Mouse (Mus musculus) CH12.LX (cell line): ENCODE results near the gene Flot1. TPM values are rescaled to one million over a fixed set of nuclear protein-coding genes. Genes with fewer than 3 reads are reported as not detected.

Experiments
- DNase-seq: peaks from one replicate; pipeline ENCODE4 v3.0.0-alpha.2; 2013; ENCODE audit errors: extremely low read depth
- H3K27ac ChIP-seq: 2 replicates; pipeline ENCODE4 v1.5.1; 2012; ENCODE audit warnings: low read depth, mild to moderate bottlenecking, control low read depth, moderate library complexity; ENCODE audit not compliant: insufficient read depth
- H3K27me3 ChIP-seq: replicated peaks from 2 replicates; pipeline ENCODE3; 2012; ENCODE audit warnings: inconsistent platforms
- H3K36me3 ChIP-seq, 2 experiments: replicated peaks in 1 of 2; 2 replicates each; pipeline versions ENCODE3 to v1.6.1; 2012; ENCODE audit warnings: inconsistent platforms in 1 of 2, low read length in 1 of 2, mild to moderate bottlenecking in 1 of 2, mixed read lengths in 1 of 2, moderate library complexity in 1 of 2; ENCODE audit not compliant: control insufficient read depth in 1 of 2, insufficient read depth in 1 of 2
- H3K4me1 ChIP-seq, 2 experiments: 2 replicates each; pipeline ENCODE4 v1.6.1; 2012; ENCODE audit warnings: inconsistent platforms in 1 of 2, moderate library complexity in 1 of 2; ENCODE audit not compliant: insufficient read depth in 2 of 2, control insufficient read depth in 1 of 2
- H3K4me2 ChIP-seq: 2 replicates; pipeline ENCODE4 v1.6.1; 2012; ENCODE audit warnings: low read depth, mild to moderate bottlenecking, control low read depth; ENCODE audit not compliant: poor library complexity, insufficient read depth, severe bottlenecking
- H3K4me3 ChIP-seq, 3 experiments: fragments of 150-350 bp in 1 of 3; sonication (generic) in 1 of 3; replicated peaks in 1 of 3; 2 replicates each; pipeline versions ENCODE3 to v1.5.1; 2011 to 2012; ENCODE audit warnings: low read depth in 2 of 3, low read length in 2 of 3, mild to moderate bottlenecking in 2 of 3, moderate library complexity in 2 of 3, control low read depth in 1 of 3, improper control_type of control experiment in 1 of 3, inconsistent platforms in 1 of 3, mixed read lengths in 1 of 3; ENCODE audit not compliant: poor library complexity in 1 of 3
- H3K79me2 ChIP-seq: replicated peaks from 2 replicates; pipeline ENCODE4 v1.6.1; 2012; ENCODE audit warnings: mild to moderate bottlenecking, moderate library complexity; ENCODE audit not compliant: control insufficient read depth, poor library complexity, insufficient read depth, severe bottlenecking; ENCODE audit errors: extremely low read depth
- H3K9ac ChIP-seq: 2 replicates; pipeline ENCODE4 v1.6.1; 2012; ENCODE audit warnings: low read depth, mild to moderate bottlenecking, control low read depth, moderate library complexity; ENCODE audit not compliant: insufficient read depth
- H3K9me3 ChIP-seq: replicated peaks from 2 replicates; pipeline ENCODE3; 2012; ENCODE audit warnings: low read length, inconsistent platforms, mixed read lengths
- ELF1 ChIP-seq: IDR thresholded peaks from 2 replicates; pipeline ENCODE4 v1.6.1; 2014; ENCODE audit warnings: low read depth, mild to moderate bottlenecking, inconsistent platforms, low read length, improper control_type of control experiment
- IRF4 ChIP-seq: IDR thresholded peaks from 2 replicates; pipeline ENCODE4 v1.6.1; 2014; ENCODE audit warnings: low read depth, mild to moderate bottlenecking, inconsistent platforms, low read length, improper control_type of control experiment
- MYC ChIP-seq: IDR thresholded peaks from 2 replicates; pipeline ENCODE4 v1.6.1; 2011; ENCODE audit warnings: low read depth, mild to moderate bottlenecking, improper control_type of control experiment, low read length
- NRF1 ChIP-seq: IDR thresholded peaks from 2 replicates; pipeline ENCODE4 v1.6.1; 2014; ENCODE audit warnings: low read depth, mild to moderate bottlenecking, inconsistent platforms, low read length, improper control_type of control experiment, moderate library complexity
- RAD21 ChIP-seq: IDR thresholded peaks from 2 replicates; pipeline ENCODE4 v1.6.1; 2011; ENCODE audit warnings: low read depth, mild to moderate bottlenecking, low read length, improper control_type of control experiment, moderate library complexity
- SMC3 ChIP-seq: IDR thresholded peaks from 2 replicates; pipeline ENCODE4 v1.6.1; 2011; ENCODE audit warnings: low read depth, low read length, improper control_type of control experiment
- USF1 ChIP-seq: IDR thresholded peaks from 2 replicates; pipeline ENCODE4 v1.6.1; 2014; ENCODE audit warnings: low read depth, mild to moderate bottlenecking, inconsistent platforms, low read length, improper control_type of control experiment
- dilution Hi-C: fragments of 300-500 bp; cut with MboI; formaldehyde crosslinking; loops from 2 replicates; pipeline ENCODE4 v1.14.3; 2020; ENCODE audit warnings: low sequenced_read_pairs; ENCODE audit not compliant: extremely low pct_unique_long_range_greater_than_20kb, extremely low pct_ligation_motif_present
- in situ Hi-C: fragments of 300-500 bp; cut with MboI; formaldehyde crosslinking; loops from 3 replicates; pipeline ENCODE4 v1.14.3; 2019; ENCODE audit warnings: low sequenced_read_pairs, low pct_ligation_motif_present, low pct_unique_long_range_greater_than_20kb, mixed read lengths
- polyA plus RNA-seq: library from polyadenylated mRNA; unstranded; fragments of >175 nt; gene quantifications from 2 replicates; pipeline ENCODE4 v1.2.1, GENCODE M21; 2012; ENCODE audit warnings: low read depth; ENCODE audit not compliant: insufficient read length
- total RNA-seq, 2 experiments: library from RNA; depleted of rRNA; stranded (reverse); fragments of 300-350 nt in 1 of 2; fragments of >200 nt in 1 of 2; gene quantifications; 2 replicates each; pipeline ENCODE4 v1.2.3; 2012 to 2014

The Flot1 gene
- total and polyA plus RNA-seq, 3 experiments, result 16.3 to 21.6 (median 17.6) TPM

- no peak for TF ChIP-seq NRF1
These were observed at the start of gene Flot1 (continued) for GRCm38 (mm10) chr17:35822964-35823937.

GRCm38 (mm10) chr17:35776811-35777609, 46.0 kb upstream of the Flot1 start:
- H3K9ac ChIP-seq, result no peak overlapping the region
- peaks cover 0 to 12% of the 10 kb centered on the region in 2 experiments; a peak in 2 of 4 replicates for H3K4me1 ChIP-seq
- no peak overlapping the region for H3K27ac ChIP-seq
- no peak overlapping the region for H3K4me2 ChIP-seq
- no peaks in the 10 kb centered on the region for H3K36me3 ChIP-seq
- no peak overlapping the region for H3K4me3 ChIP-seq
- H3K79me2 ChIP-seq, result no peaks in the 10 kb centered on the region
- dilution Hi-C loops (no loop called here), in situ Hi-C loops (no loop called here)
- no peak for DNase-seq
- H3K9me3 ChIP-seq, result no peaks in the 10 kb centered on the region
- peaks cover 2% of the 10 kb centered on the region for H3K27me3 ChIP-seq
- TF ChIP-seq IRF4 (no peak), SMC3 (no peak), RAD21 (no peak)

- Histone ChIP-seq H3K4me1 (peaks cover 0 to 12% of the 10 kb centered on the region in 2 experiments; a peak in 2 of 4 replicates), H3K27ac (no peak overlapping the region)
- no peak for TF ChIP-seq MYC
- no peak for TF ChIP-seq USF1
- no peak for TF ChIP-seq ELF1
- TF ChIP-seq, all 38 proteins: peak for 0
- Histone ChIP-seq H3K27me3 (peaks cover 5% of the 10 kb centered on the region), H3K4me2 (no peak overlapping the region), H3K9ac (no peak overlapping the region), H3K4me3 (no peak overlapping the region), H3K9me3 (no peaks in the 10 kb centered on the region), H3K36me3 (no peaks in the 10 kb centered on the region), H3K79me2 (no peaks in the 10 kb centered on the region)
- no peak for DNase-seq
- in situ Hi-C loops (no loop called here), dilution Hi-C loops (no loop called here)
These were observed 44.1 kb upstream of the Flot1 start for GRCm38 (mm10) chr17:35778965-35779364.
